Mouse (Mus musculus) kidney, adult 2 months (tissue): Measurements from ENCODE around the gene Hap1. TPM values are rescaled to one million over a fixed set of nuclear protein-coding genes. Genes with fewer than 3 reads are reported as not detected.

Source experiments
- DNase-seq: peaks from one replicate; pipeline ENCODE4 v3.0.0; 2021
- H3K27ac ChIP-seq: fragments of 200-500 bp; 2 replicates; pipeline ENCODE4 v1.5.1; 2012; ENCODE audit warnings: low read depth, low read length, control low read depth, inconsistent platforms; ENCODE audit not compliant: insufficient read depth
- H3K27me3 ChIP-seq: fragments of 200-500 bp; replicated peaks from 2 replicates; pipeline ENCODE4 v1.6.1; 2012; ENCODE audit warnings: mild to moderate bottlenecking, moderate library complexity, low read length, inconsistent platforms; ENCODE audit not compliant: control insufficient read depth, insufficient read depth
- H3K36me3 ChIP-seq: fragments of 200-500 bp; 2 replicates; pipeline ENCODE4 v1.6.1; 2012; ENCODE audit warnings: mild to moderate bottlenecking, moderate library complexity, low read length, inconsistent platforms; ENCODE audit not compliant: control insufficient read depth, insufficient read depth
- H3K4me1 ChIP-seq: fragments of 200-500 bp; 2 replicates; pipeline ENCODE4 v1.6.1; 2011; ENCODE audit warnings: low read length; ENCODE audit not compliant: control insufficient read depth, insufficient read depth
- H3K4me3 ChIP-seq: fragments of 200-500 bp; 2 replicates; pipeline ENCODE4 v1.5.1; 2011; ENCODE audit warnings: mild to moderate bottlenecking, low read depth, low read length, control low read depth; ENCODE audit not compliant: insufficient read depth
- CTCF ChIP-seq: fragments of 200-500 bp; conservative IDR thresholded peaks from 2 replicates; pipeline ENCODE4 v1.5.1; 2011; ENCODE audit warnings: low read depth, mild to moderate bottlenecking, control low read depth, low read length, moderate library complexity, mixed read lengths; ENCODE audit not compliant: insufficient read depth, insufficient read length
- POLR2A ChIP-seq: fragments of 200-500 bp; IDR thresholded peaks from one replicate; pipeline ENCODE4 v1.6.1; 2011; ENCODE audit warnings: low read depth, low read length, control low read depth
- WGBS: fragments of 180-500 bp; shearing (Covaris S2); methylation state at CpG from one replicate; pipeline ENCODE4 v1.1.7; 2018; 5-methylcytosine and 5-hydroxymethylcytosine counted together
- polyA plus RNA-seq: library from polyadenylated mRNA; depleted of rRNA; stranded (reverse); fragments of >200 nt; gene quantifications from 2 replicates; pipeline ENCODE4 v1.2.3, GENCODE M21; 2012; rRNA removed

Gene Hap1
- polyA plus RNA-seq, result 3.0 and 3.6 TPM in 2 replicates

DNA sequence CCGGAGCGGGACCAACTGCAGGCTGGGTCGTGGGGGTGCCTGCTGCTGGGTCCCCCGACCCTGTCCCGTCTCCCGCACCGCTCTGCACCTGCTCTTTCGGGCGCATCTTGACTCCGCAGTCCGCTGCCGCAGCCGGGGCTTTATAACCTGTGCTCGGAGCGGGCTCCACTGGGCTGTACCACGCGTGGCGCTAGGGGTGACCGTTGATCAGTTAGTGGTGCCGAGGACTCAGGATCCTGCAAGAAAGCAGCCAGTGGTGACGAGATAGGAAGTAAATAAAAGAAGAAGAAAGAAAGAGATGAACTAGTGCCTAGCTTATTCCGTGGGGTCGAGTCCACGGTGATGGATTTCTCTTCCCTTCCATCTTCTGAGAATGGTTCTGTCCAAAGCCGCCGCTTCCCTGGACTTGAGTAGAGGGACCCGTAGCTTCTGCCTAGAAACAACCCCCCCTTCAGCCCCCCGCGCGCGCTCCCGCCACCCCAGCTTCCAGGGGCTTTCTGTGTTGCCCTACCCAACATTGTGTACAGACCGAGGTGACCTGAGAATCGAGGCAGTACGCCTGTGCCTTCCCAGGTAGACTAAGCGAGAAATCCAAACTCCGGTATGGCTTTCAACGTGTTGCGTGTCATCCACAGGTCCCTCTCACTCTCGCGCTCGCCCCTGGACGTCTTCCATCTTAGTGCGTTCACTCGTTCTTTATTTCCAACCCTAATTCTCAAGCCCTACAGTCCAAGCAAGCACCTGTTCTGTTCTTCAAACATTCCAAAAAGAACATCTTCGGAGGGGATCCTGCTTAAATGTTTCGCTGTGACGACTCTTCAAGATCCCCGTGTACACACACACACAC lies at the start of gene Hap1:
TSS of gene Hap1 (minus strand) at position 157 of the 847 bp plus-strand sequence.
- H3K4me3 ChIP-seq, result peak within 1 kb of the TSS; percentile 77
- DNase-seq, result peak; percentile 73
- H3K27ac ChIP-seq, result no peak within 1 kb of the TSS
- H3K27me3 ChIP-seq, result no peaks in the 10 kb centered on the region
- H3K4me1 ChIP-seq, result no peaks in the 10 kb centered on the region
- WGBS, result 2% methylated on average over 49 of the region's 49 CpGs
- TF ChIP-seq POLR2A (no peak), CTCF (no peak)
- no peaks in the 10 kb centered on the region for H3K36me3 ChIP-seq

DNA sequence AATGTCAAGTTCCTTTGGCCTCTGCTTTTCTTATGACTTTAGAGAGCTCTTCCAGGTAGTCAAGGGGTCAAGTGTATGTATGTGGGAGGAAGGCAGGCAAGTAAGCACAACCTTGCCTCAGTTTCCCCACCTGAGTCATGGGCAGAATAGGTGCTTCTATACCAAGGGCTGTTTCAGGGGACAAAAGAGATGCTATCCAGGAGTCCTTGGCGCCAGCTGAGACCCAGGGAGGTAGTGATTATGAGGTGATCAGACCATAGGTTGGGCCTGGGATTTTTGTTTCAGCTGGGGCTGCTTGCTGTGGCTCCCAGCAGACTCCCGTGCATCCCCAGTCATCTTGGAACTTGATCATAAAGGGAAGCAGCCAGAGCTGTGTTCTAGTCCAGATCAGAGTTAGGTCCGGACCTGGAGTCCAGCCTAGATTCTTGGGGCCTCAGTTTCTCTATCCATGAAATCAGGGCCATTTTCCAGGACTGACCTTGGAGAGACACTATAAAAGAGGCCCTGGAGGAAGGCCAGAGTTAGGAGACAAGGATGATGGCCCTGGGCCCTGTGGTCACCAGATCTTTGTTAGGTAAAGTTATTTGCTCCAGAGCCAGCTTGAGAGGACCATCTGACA lies 48.6 kb upstream of the Hap1 start:
- no peak for TF ChIP-seq CTCF
- H3K4me1 ChIP-seq, result peaks cover 7% of the 10 kb centered on the region; the same call in 1 of the 2 replicates
- H3K36me3 ChIP-seq, result no peaks in the 10 kb centered on the region
- no peaks in the 10 kb centered on the region for H3K27me3 ChIP-seq
- 96% methylated on average over 3 of the region's 3 CpGs for WGBS
- no peak overlapping the region for H3K27ac ChIP-seq
- DNase-seq, result no peak
- no peak overlapping the region for H3K4me3 ChIP-seq

- peak overlapping the region; percentile 43; the same call in 1 of the 2 replicates for H3K27ac ChIP-seq
- H3K27me3 ChIP-seq, result no peaks in the 10 kb centered on the region
- peak; percentile 52 for DNase-seq
- TF ChIP-seq POLR2A, result no peak
- no peak for TF ChIP-seq CTCF
- no peak overlapping the region for H3K4me3 ChIP-seq
- H3K4me1 ChIP-seq, result peaks cover 7% of the 10 kb centered on the region; the same call in 1 of the 2 replicates
- H3K36me3 ChIP-seq, result no peaks in the 10 kb centered on the region
- WGBS, result 53% methylated on average over 10 of the region's 10 CpGs
These were observed 47.7 kb upstream of the Hap1 start for GRCm38 (mm10) chr11:100403445-100404134.

- Histone ChIP-seq H3K36me3 (no peaks in the 10 kb centered on the region), H3K27me3 (no peaks in the 10 kb centered on the region), H3K4me1 (peaks cover 10% of the 10 kb centered on the region; the same call in 1 of the 2 replicates), H3K4me3 (no peak overlapping the region), H3K27ac (peak overlapping the region; percentile 43; the same call in 1 of the 2 replicates)
- peak; percentile 38 for DNase-seq
- WGBS, result 60% methylated on average over 2 of the region's 2 CpGs
- TF ChIP-seq CTCF (no peak), POLR2A (no peak)
These were observed 46.8 kb upstream of the Hap1 start for GRCm38 (mm10) chr11:100402682-100403081.

DNA sequence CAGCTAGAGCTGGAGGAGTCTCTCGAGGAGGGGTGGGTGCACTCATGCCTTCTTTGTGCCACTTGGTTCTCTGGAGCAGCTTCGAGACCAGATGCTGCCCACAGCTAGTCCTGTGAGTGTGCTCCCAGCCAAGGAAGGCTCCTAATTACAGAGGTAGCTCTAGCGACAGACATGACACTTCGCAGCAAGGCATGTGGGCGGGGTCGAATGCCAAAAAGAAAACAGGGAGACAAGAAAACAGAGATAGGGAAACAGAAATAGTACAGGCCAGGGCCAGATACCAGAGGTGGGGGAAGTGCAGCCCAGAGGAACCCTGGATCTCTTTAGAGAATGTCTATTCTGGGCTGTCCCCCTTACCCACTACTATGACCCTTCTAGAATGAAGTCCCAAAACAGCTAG lies 46.3 kb upstream of the Hap1 start:
- H3K4me3 ChIP-seq, result no peak overlapping the region
- no peaks in the 10 kb centered on the region for H3K36me3 ChIP-seq
- no peak for TF ChIP-seq POLR2A
- no peak for TF ChIP-seq CTCF
- peak overlapping the region; percentile 27; the same call in 1 of the 2 replicates for H3K27ac ChIP-seq
- no peaks in the 10 kb centered on the region for H3K27me3 ChIP-seq
- no peak for DNase-seq
- WGBS, result 58% methylated on average over 6 of the region's 6 CpGs
- H3K4me1 ChIP-seq, result peaks cover 10% of the 10 kb centered on the region; the same call in 1 of the 2 replicates

DNA sequence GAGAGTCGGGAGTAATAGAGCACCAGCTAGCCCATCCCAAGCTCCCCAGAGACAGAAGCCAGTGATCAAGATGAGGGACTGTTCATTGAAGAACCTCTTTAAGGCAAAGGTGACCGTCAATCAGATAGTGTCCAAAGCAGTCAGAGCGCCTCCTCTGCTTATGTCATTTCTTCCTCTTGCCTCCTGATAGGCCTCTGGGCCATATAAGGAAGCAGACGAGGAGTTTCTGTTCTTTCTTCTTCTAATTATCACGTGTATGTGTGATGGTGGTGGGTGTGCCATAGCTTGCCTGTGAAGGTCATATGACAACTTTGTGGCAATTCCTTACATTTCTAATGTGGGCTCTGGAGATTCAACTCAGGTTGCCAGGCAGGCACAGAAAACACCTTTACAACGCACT lies 44.9 kb upstream of the Hap1 start:
- Histone ChIP-seq H3K4me1 (peaks cover 11% of the 10 kb centered on the region; the same call in 1 of the 2 replicates), H3K27ac (no peak overlapping the region)
- DNase-seq, result no peak

More for the DNA sequence above, 44.9 kb upstream of the Hap1 start:
- TF ChIP-seq POLR2A, result no peak
- TF ChIP-seq CTCF, result no peak
- WGBS, result 86% methylated on average over 6 of the region's 6 CpGs
- Histone ChIP-seq H3K27me3 (no peaks in the 10 kb centered on the region), H3K4me3 (no peak overlapping the region), H3K36me3 (no peaks in the 10 kb centered on the region)
